Mouse (Mus musculus): ENCODE data around the gene Pigu.

Pigu gene

DNA sequence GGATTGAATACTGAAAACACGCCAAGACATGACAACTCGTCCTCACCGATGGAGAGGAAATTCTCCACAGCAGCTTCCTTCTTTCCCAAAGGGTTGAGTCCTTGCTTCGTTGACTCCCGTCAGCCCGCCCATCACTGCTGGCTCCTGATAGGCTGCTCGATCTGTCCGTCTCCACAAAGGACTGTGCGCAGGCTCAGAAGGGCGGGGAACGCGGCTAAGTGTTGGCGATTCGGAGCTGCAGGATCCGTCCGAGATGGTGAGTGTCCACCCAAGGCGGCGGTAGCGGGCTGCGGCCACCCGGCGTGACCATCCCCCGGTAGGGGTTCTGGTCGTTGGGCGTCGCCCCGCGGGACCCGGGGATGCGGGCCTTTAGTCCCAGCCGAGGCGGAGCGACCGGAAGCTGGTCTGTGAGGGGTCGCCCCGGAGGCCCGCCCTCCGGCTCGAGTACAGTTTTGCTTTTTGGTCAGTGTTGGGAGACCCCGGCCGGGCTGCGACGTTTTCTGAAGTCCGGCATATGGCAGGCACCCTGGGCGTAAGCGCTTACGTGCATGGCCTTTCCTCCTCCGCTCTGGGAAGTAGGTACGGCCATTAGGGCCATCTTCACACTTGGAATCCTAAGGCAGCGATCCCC is 120.8 kb downstream of the Pigu start, which contains the start of gene Dynlrb1:
Gene Dynlrb1 (plus strand): TSS at position 172 of the 631 bp plus-strand sequence.
- peak; percentile 100 for DNase-seq (ENCODE audit: low spot score in 2 of 2)

- DNase-seq (ENCODE audit: low spot score in 2 of 2), result no peak
Measured at GRCm38 (mm10) chr2:155235746-155236361, 121.4 kb downstream of the Pigu start.
